Mouse (Mus musculus) intestine, embryonic 15.5 days (tissue): ENCODE results near the gene Chfr. TPM values are rescaled to one million over a fixed set of nuclear protein-coding genes. Genes with fewer than 3 reads are reported as not detected.

Experiments
- ATAC-seq: fragments of 200-750 bp; cut with Nextera tagmentation; 2 replicates; pipeline ENCODE4 v1.8.0; 2017; ENCODE audit warnings: moderate TSS enrichment, moderate library complexity
- H3K27ac ChIP-seq: fragments of 300-500 bp; sonication (generic); 2 replicates; pipeline ENCODE4 v1.5.1; 2015; ENCODE audit warnings: mild to moderate bottlenecking, inconsistent platforms
- H3K27me3 ChIP-seq: fragments of 300-500 bp; sonication (generic); replicated peaks from 2 replicates; pipeline ENCODE4 v1.6.1; 2015; ENCODE audit warnings: inconsistent platforms
- H3K36me3 ChIP-seq: fragments of 300-500 bp; sonication (generic); 2 replicates; pipeline ENCODE4 v1.6.1; 2015; ENCODE audit warnings: inconsistent platforms
- H3K4me1 ChIP-seq: fragments of 300-500 bp; sonication (generic); replicated peaks from 2 replicates; pipeline ENCODE4 v1.6.1; 2015; ENCODE audit warnings: inconsistent platforms
- H3K4me2 ChIP-seq: fragments of 300-500 bp; sonication (generic); replicated peaks from 2 replicates; pipeline ENCODE4 v1.6.1; 2015; ENCODE audit warnings: mild to moderate bottlenecking, inconsistent platforms
- H3K4me3 ChIP-seq: fragments of 300-500 bp; sonication (generic); replicated peaks from 2 replicates; pipeline ENCODE4 v1.5.1; 2015; ENCODE audit warnings: inconsistent platforms
- H3K9ac ChIP-seq: fragments of 300-500 bp; sonication (generic); 2 replicates; pipeline ENCODE4 v1.6.1; 2015; ENCODE audit warnings: inconsistent platforms
- H3K9me3 ChIP-seq: fragments of 300-500 bp; sonication (generic); 2 replicates; pipeline ENCODE4 v1.6.1; 2016; ENCODE audit warnings: inconsistent platforms
- WGBS: fragments of 180-500 bp; shearing (Covaris S2); methylation state at CpG from one replicate; pipeline ENCODE4 v1.1.7; 2015; 5-methylcytosine and 5-hydroxymethylcytosine counted together
- polyA plus RNA-seq: library from polyadenylated mRNA; unstranded; fragments of >200 nt; fragmentation: Nextera tagmentation; extraction: Ambion mirVana; gene quantifications from 2 replicates; pipeline ENCODE4 v1.2.1, GENCODE M21; 2015

The Chfr gene
- polyA plus RNA-seq = 32.7 and 34.5 TPM in 2 replicates

DNA sequence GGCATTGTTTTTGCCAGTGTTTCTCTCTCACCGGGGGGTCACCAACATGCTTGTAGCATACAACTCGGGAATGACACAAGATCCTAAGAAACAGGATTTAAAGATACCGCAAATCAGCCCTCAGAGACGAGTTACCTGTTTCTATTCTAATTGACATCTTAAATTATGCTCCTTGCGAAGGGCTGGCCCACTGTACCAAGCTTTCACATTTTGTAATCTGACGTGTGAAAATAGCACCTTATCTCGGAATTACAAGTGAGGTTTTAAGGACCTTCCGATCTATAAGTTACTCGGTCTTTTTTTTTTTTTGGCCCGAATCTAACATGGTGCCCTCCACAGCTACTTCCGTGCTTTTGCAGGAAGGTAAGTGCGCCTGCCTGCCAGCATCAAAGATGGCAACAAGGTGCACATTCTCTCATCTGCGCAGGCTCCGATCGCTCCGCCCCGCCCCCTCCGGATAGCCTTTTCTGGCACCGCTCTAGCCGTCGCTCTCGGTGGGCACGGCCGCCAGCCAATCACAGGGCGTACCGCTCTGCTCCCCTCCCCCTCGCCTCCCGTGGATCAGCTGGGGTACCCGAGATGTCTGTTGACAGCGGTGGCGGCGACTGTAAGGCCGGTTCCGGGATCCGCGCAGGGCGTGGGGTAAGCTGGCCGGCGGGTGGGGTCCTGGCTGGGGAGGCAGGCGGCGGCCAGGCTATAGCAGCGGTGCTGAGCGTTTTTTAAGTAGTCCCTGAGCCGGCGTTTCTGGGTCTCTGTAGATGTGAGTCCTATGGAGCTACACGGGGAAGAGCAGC, at the start of gene Chfr:
TSS of gene Chfr (plus strand) at position 550 of the 794 bp plus-strand sequence.
- Histone ChIP-seq H3K4me3 (peak within 1 kb of the TSS; percentile 87), H3K36me3 (no peaks in the 10 kb centered on the region), H3K27me3 (no peaks in the 10 kb centered on the region), H3K27ac (peak within 1 kb of the TSS; percentile 70), H3K4me1 (no peaks in the 10 kb centered on the region), H3K9ac (peak within 1 kb of the TSS; percentile 75), H3K4me2 (peak within 1 kb of the TSS; percentile 76), H3K9me3 (no peaks in the 10 kb centered on the region)
- 4% methylated on average over 46 of the region's 46 CpGs for WGBS
- peak; percentile 100 for ATAC-seq

DNA sequence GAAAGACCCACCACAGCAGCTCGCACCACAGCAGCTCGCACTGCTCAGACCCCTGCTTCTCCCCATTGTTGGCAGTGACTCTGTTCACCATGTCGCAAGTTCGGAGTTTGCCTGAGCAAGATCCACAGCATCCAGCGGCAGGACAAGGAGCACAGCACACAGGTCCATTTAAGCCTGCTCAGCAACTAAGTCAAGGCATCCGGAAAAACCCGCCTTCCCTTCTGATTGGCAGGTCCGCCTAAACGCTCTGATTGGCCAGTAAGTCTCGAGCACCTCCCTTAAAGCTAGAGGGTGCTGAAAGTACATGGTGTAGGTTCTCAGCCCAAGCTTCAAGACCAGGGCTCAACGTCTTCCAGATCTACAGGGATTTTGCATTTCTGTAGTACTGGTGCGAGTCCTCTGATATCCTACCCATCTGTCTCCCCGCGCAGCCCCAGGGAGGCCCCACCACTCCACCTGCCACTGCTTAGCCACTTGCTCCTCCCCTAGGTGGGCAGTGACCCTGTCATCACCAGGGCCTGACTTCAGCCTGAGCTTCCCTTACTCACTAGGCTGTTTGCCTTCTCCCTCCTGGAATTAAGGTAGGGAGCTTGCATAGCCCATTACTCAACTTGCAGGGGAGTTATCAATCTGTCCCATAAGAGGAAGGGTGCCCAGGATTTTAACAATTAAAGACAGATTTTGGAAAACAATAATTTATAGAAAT, 49.3 kb upstream of the Chfr start:
- no peak for ATAC-seq
- 35% methylated on average over 14 of the region's 14 CpGs for WGBS
- Histone ChIP-seq H3K9ac (no peak overlapping the region), H3K4me3 (no peak overlapping the region), H3K27me3 (no peaks in the 10 kb centered on the region), H3K4me1 (no peaks in the 10 kb centered on the region), H3K36me3 (no peaks in the 10 kb centered on the region), H3K27ac (no peak overlapping the region), H3K9me3 (no peaks in the 10 kb centered on the region), H3K4me2 (no peak overlapping the region)

DNA sequence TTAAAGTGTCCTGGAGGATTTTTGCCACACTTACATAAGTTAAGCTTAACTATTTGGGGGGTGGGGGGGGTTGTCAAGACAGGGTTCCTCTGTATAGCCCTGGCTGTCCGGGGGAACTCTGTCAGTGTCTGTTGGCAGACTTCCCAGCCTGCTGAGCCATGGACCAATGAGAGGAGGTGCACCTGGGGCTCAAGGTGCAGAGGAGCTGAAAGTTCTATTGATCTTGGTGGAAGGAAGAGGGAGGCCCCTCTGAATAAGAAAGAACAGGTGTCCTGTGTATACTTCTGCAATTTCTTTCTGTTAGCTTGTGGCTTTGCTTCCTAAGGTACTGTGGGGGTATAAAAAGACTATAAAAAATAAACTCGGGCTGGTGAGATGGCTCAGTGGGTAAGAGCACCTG, 44.1 kb upstream of the Chfr start:
- H3K36me3 ChIP-seq = no peaks in the 10 kb centered on the region
- H3K27me3 ChIP-seq = no peaks in the 10 kb centered on the region
- H3K9ac ChIP-seq = no peak overlapping the region
- no peak for ATAC-seq
- H3K4me1 ChIP-seq = no peaks in the 10 kb centered on the region
- no peak overlapping the region for H3K27ac ChIP-seq
- no peak overlapping the region for H3K4me3 ChIP-seq
- no peak overlapping the region for H3K4me2 ChIP-seq
- 63% methylated on average over 2 of the region's 2 CpGs for WGBS
- no peaks in the 10 kb centered on the region for H3K9me3 ChIP-seq

DNA sequence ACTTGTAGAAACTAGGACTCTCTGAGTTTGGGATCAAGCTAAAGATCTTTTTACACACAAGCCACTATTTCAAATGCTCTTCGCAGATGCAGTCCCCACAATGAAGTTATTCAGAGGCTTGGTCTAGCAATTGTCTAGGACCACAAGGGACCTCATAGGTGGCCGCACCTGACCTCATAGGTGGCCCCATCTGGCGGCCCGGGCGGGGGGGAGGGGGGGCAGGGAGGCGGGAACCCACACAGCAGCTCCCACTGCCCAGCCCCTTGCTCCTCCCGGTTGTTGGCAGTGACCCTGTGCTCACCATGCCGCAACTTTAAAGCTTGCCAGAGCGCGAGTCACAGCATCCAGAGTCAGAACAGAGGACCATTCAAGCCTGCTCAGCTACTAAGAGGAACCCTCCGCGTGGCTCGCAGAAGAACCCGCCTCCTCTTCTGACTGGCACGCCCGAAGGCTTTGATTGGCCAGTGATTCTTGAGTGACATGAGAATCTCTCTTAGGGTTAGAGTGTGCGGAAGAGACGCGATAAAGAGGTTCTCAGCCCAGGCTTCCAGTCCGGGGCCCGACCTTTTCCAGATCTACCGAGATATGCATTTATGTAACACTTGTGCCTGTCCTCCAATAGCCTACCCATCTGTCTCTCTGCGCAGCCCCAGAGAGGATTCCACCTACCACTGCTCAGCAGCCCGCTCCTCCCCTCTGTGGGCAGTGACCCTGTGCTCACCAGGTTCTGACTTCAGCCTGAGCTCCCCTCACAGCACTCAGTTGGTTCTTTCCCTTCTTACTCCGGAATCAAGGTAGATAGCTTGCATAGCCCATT, 41.4 kb upstream of the Chfr start, which contains the start of gene Gm35315:
TSS of gene Gm35315 (minus strand) at position 391 of the 817 bp plus-strand sequence.
- ATAC-seq = peak; percentile 98
- H3K27ac ChIP-seq = peak within 1 kb of the TSS; percentile 60; the same call in 1 of the 2 replicates
- 1% methylated on average over 25 of the region's 25 CpGs for WGBS
- no peaks in the 10 kb centered on the region for H3K27me3 ChIP-seq
- H3K4me1 ChIP-seq = no peaks in the 10 kb centered on the region
- H3K9me3 ChIP-seq = no peaks in the 10 kb centered on the region
- peak within 1 kb of the TSS; percentile 48 for H3K9ac ChIP-seq
- H3K4me2 ChIP-seq = peak within 1 kb of the TSS; percentile 82
- peak within 1 kb of the TSS; percentile 44 for H3K4me3 ChIP-seq
- H3K36me3 ChIP-seq = no peaks in the 10 kb centered on the region

DNA sequence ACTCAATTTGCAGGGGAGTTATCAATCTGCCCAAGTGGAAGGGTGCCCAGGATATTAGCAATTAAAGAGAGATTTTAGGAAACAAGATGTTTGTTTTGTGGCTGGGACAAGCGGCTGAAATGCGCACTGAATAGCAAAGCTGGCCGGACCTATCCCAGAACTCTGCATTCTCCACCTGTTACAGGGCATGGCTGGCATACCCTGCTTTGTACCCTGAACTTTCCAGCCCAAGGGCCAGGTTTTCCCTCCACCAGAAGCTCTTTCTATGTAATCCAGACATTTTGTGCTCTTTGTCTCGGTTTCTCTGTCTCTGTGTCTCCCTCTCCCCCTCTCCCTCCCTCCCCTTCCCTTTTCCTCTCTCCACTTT, 40.8 kb upstream of the Chfr start:
- H3K36me3 ChIP-seq = no peaks in the 10 kb centered on the region
- peak; percentile 59 for ATAC-seq
- H3K27ac ChIP-seq = peak overlapping the region; percentile 52; the same call in 1 of the 2 replicates
- no peaks in the 10 kb centered on the region for H3K27me3 ChIP-seq
- H3K4me1 ChIP-seq = no peaks in the 10 kb centered on the region
- peak overlapping the region; percentile 44 for H3K4me3 ChIP-seq
- peak overlapping the region; percentile 48 for H3K9ac ChIP-seq
- 5% methylated on average over 4 of the region's 4 CpGs for WGBS
- H3K4me2 ChIP-seq = peak overlapping the region; percentile 82
- H3K9me3 ChIP-seq = no peaks in the 10 kb centered on the region

DNA sequence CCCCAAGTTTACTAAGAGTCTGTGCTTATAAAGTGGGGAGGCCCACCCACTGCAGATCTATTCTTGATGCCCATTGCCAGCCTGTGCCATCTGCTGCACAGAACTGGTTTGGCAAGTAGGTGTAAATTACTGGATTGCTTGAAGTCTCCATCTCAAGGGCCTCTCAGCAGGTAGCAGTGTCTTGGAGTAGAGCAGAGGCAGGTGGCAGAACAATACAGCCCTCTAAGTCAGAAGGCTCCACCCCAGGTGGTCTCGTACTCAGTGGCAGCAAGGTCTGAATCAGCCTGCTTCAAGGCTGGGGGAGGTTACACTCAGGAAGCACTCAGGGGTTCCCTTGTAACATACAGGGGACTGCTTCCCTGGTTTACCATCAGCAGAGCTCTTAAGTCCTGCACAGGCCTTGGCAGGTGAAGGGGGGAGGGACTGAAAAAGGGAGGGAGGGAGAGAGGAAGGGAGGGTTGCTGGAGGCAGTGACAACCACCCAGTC, 36.6 kb upstream of the Chfr start:
- H3K4me3 ChIP-seq = no peak overlapping the region

DNA sequence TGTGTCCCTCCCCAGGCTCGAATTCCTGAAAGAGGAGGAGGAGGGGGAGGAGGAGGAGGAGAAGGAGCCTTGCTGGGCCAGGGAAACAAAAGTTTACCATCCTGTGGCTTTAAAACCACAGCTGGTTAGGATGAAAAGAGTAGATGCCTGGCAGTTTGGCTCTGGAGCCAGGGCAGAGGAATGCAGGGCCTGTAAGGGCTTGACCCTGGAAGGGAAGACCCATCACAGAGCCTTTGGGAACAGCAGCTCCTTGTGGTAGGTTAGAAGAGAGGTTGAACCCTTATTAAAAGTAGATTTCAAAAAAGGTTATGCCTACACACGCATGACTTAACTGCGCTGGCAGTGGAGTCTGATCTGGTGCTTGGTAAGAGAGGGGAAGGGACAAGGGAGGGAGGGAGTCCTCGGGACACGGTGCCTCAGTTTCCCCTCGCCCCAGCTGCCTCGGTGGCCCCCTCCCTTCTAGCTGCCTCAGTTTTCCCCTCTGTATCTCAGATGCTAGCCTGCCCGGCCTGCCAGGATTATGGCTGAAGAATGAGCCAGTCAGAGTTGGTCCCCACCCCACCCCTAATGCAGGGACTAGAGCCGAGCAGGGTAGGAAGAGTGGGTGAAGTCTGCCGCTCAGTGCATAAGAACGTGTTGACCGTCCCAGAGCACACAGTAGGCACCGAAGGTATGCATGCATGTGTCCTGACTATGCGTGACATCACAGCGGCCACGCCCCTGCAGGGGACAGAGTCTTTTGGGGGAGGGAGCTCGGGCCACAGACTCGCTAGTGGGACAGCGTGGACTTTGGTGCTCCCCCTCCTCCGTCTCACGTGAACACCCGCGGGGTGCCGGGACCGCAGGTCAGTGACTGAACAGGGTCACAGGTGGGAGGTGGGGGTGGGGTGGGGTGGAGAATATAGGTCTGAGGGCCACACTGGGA, 35.7 kb upstream of the Chfr start, which contains the start of gene Plcxd1:
TSS of gene Plcxd1 (plus strand) at position 314 of the 925 bp plus-strand sequence.
- Histone ChIP-seq H3K4me2 (peak within 1 kb of the TSS; percentile 86), H3K27ac (no peak within 1 kb of the TSS), H3K4me1 (peaks cover 16% of the 10 kb centered on the region), H3K4me3 (0 out of 2 replicates have a peak within 1 kb of the TSS, but pooled peaks have one; percentile 34), H3K9ac (no peak within 1 kb of the TSS), H3K36me3 (peaks cover 22% of the 10 kb centered on the region), H3K9me3 (no peaks in the 10 kb centered on the region), H3K27me3 (0 out of 2 replicates have a peak, but pooled peaks cover 5% of the 10 kb centered on the region)
- 0 out of 2 replicates have a peak, but pooled peaks have one; percentile 4 for ATAC-seq
- 11% methylated on average over 25 of the region's 25 CpGs for WGBS

More for the DNA sequence above, 36.6 kb upstream of the Chfr start:
- no peaks in the 10 kb centered on the region for H3K9me3 ChIP-seq
- ATAC-seq = no peak
- H3K36me3 ChIP-seq = peaks cover 13% of the 10 kb centered on the region
- WGBS = 58% methylated on average over 1 of the region's 1 CpGs
- H3K9ac ChIP-seq = no peak overlapping the region
- no peak overlapping the region for H3K4me2 ChIP-seq
- H3K27me3 ChIP-seq = 0 out of 2 replicates have a peak, but pooled peaks cover 5% of the 10 kb centered on the region
- peaks cover 16% of the 10 kb centered on the region for H3K4me1 ChIP-seq
- H3K27ac ChIP-seq = no peak overlapping the region

DNA sequence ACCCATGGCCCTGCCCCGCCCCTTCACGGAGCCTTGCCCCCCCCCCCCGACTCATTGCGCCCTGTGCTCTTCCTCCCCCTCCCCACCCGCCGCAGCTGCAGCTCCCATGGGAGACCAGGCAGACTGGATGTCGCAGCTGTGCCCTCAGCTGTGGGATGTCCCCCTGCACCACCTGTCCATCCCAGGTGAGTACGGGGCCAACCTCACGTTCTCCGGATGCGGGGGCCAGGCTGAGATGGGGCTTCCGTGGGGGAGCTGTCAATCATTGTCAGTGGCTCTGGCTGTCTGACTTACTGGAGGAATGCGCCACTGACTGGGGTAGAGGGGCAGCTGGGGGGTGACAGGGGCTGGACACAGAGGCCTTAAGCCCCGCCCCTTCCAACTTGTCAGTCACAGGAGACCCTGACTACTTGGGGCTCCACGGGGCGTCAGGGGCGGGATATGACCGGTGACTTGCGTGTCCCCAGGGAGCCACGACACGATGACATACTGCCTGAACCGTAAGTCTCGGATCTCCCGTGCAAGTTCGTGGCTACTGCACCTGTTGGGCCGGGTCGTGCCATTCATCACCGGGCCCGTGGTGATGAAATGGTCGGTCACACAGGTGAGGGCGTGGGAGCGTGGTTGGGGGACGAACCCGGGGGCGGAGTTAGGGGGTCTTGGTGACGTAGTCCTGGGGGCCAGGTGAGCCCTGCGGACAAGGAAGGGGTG, 34.6 kb upstream of the Chfr start:
- no peak overlapping the region; the same call in 1 of the 2 replicates for H3K9ac ChIP-seq
- whole genome bisulfite sequencing = 1% methylated on average over 37 of the region's 37 CpGs

DNA sequence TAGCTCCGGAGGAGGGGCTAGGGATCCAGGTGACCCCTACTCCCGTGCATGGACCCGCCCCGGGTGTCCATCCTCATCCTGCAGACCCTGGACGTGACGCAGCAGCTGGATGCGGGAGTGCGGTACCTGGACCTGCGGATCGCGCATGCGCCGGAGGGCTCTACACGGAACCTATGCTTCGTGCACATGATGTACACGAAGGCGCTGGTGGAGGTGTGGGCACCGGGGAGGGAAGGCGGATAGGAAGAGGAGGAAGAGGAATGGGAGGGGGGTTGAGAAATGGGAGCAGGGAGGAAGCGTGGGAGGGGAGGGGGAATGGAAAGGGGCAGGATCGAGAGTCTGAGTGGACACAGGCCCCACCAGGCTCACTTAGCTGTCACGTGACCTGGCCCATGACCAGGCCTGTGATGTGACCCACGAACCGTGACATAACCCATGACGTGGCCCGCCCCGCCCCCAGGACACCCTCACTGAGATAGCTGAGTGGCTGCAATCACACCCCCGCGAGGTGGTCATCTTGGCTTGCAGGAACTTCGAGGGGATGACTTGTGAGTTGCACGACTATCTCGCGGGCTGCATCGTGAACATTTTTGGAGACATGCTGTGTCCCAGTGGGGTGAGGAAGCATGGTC, 33.8 kb upstream of the Chfr start:
- WGBS = 15% methylated on average over 34 of the region's 34 CpGs
- 0 out of 2 replicates have a peak, but pooled peaks cover 5% of the 10 kb centered on the region for H3K27me3 ChIP-seq

More for the DNA sequence above, 34.6 kb upstream of the Chfr start:
- no peak overlapping the region for H3K27ac ChIP-seq
- 0 out of 2 replicates have a peak, but pooled peaks cover 5% of the 10 kb centered on the region for H3K27me3 ChIP-seq
- H3K9me3 ChIP-seq = no peaks in the 10 kb centered on the region
- peaks cover 16% of the 10 kb centered on the region for H3K4me1 ChIP-seq
- H3K36me3 ChIP-seq = peaks cover 33% of the 10 kb centered on the region
- ATAC-seq = peak; percentile 32
- H3K4me2 ChIP-seq = peak overlapping the region; percentile 86
- H3K4me3 ChIP-seq = peak overlapping the region; percentile 34

DNA sequence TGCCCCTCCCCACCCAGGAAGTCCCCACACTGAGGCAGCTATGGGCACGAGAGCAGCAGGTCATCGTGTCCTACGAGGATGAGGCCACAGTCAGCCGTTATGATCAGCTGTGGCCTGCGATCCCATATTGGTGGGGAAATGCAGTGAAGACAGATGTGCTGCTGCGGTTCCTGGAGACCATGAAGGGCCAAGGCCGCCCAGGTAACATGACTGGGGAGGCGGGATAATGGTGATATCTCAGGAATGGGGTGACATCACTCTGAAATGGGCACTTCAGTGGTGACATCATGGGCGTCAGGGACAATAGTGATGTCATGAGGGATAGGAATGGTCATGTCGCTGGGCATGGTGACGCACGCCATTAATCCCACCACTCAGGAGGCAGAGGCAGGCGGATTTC, 33.2 kb upstream of the Chfr start:
- Histone ChIP-seq H3K27ac (no peak overlapping the region), H3K9me3 (no peaks in the 10 kb centered on the region), H3K36me3 (peaks cover 36% of the 10 kb centered on the region), H3K27me3 (0 out of 2 replicates have a peak, but pooled peaks cover 5% of the 10 kb centered on the region), H3K9ac (no peak overlapping the region), H3K4me2 (no peak overlapping the region), H3K4me1 (peaks cover 25% of the 10 kb centered on the region), H3K4me3 (no peak overlapping the region)
- no peak for ATAC-seq
- WGBS = 91% methylated on average over 13 of the region's 13 CpGs

More for the DNA sequence above, 33.8 kb upstream of the Chfr start:
- H3K4me2 ChIP-seq = peak overlapping the region; percentile 86
- H3K4me1 ChIP-seq = peaks cover 23% of the 10 kb centered on the region
- no peak overlapping the region for H3K27ac ChIP-seq
- peak overlapping the region; percentile 34 for H3K4me3 ChIP-seq
- ATAC-seq = peak; percentile 34
- H3K9ac ChIP-seq = no peak overlapping the region
- H3K9me3 ChIP-seq = no peaks in the 10 kb centered on the region
- H3K36me3 ChIP-seq = peaks cover 36% of the 10 kb centered on the region
